Mouse (Mus musculus) intestine, postnatal 0 days (tissue): ENCODE results near the gene Tiam1. TPM values are rescaled to one million over a fixed set of nuclear protein-coding genes. Genes with fewer than 3 reads are reported as not detected.

ENCODE experiments used
- ATAC-seq: fragments of 200-750 bp; cut with Nextera tagmentation; 2 replicates; pipeline ENCODE4 v1.8.0; 2017; ENCODE audit warnings: mild to moderate bottlenecking, moderate TSS enrichment, moderate library complexity
- H3K27ac ChIP-seq: fragments of 300-500 bp; sonication (generic); 2 replicates; pipeline ENCODE4 v1.5.1; 2014; ENCODE audit warnings: mild to moderate bottlenecking, low read depth, low read length, moderate library complexity
- H3K27me3 ChIP-seq: fragments of 300-500 bp; sonication (generic); replicated peaks from 2 replicates; pipeline ENCODE4 v1.6.1; 2014; ENCODE audit warnings: low read length, mixed read lengths; ENCODE audit not compliant: control insufficient read depth, insufficient read depth
- H3K36me3 ChIP-seq: fragments of 300-500 bp; sonication (generic); 2 replicates; pipeline ENCODE4 v1.6.1; 2014; ENCODE audit warnings: mild to moderate bottlenecking, moderate library complexity; ENCODE audit not compliant: control insufficient read depth, insufficient read depth
- H3K4me1 ChIP-seq: fragments of 300-500 bp; sonication (generic); replicated peaks from 2 replicates; pipeline ENCODE4 v1.6.1; 2014; ENCODE audit warnings: antibody characterized with exemption, low read length, mixed read lengths; ENCODE audit not compliant: control insufficient read depth, insufficient read depth
- H3K4me2 ChIP-seq: fragments of 300-500 bp; sonication (generic); replicated peaks from 2 replicates; pipeline ENCODE4 v1.6.1; 2014; ENCODE audit warnings: low read depth, mild to moderate bottlenecking, moderate library complexity
- H3K4me3 ChIP-seq: fragments of 300-500 bp; sonication (generic); 2 replicates; pipeline ENCODE4 v1.5.1; 2014; ENCODE audit warnings: low read depth, low read length
- H3K9ac ChIP-seq: fragments of 300-500 bp; sonication (generic); 2 replicates; pipeline ENCODE4 v1.6.1; 2014; ENCODE audit warnings: mild to moderate bottlenecking, low read depth, low read length
- H3K9me3 ChIP-seq: fragments of 300-500 bp; sonication (generic); 2 replicates; pipeline ENCODE4 v1.6.1; 2016; ENCODE audit warnings: mixed run types; ENCODE audit not compliant: control insufficient read depth
- CTCF ChIP-seq: sonication (generic); IDR thresholded peaks from 2 replicates; pipeline ENCODE4 v1.5.1; 2016; ENCODE audit warnings: low read depth, mild to moderate bottlenecking, control low read depth, antibody characterized with exemption, moderate library complexity
- WGBS: fragments of 180-500 bp; shearing (Covaris S2); extraction: QIAGEN DNeasy Blood & Tissue Kit; methylation state at CpG from one replicate; pipeline ENCODE4 v1.1.7; 2014; 5-methylcytosine and 5-hydroxymethylcytosine counted together
- polyA plus RNA-seq: library from polyadenylated mRNA; unstranded; fragments of >200 nt; fragmentation: Nextera tagmentation; extraction: Ambion mirVana; gene quantifications from 2 replicates; pipeline ENCODE4 v1.2.1, GENCODE M21; 2015

Tiam1 gene
- polyA plus RNA-seq, 1 experiment from 2014 or later: 3.3 TPM

GRCm38 (mm10) chr16:89765919-89766318, 377.6 kb downstream of the Tiam1 start:
- Histone ChIP-seq H3K27ac (no peak overlapping the region), H3K36me3 (no peaks in the 10 kb centered on the region), H3K4me2 (no peak overlapping the region), H3K4me1 (no peaks in the 10 kb centered on the region), H3K4me3 (no peak overlapping the region), H3K9me3 (0 out of 2 replicates have a peak, but pooled peaks cover 2% of the 10 kb centered on the region), H3K9ac (no peak overlapping the region), H3K27me3 (no peaks in the 10 kb centered on the region)
- WGBS: 79% methylated on average over 11 of the region's 11 CpGs
- no peak for ATAC-seq
- no peak for TF ChIP-seq CTCF

DNA sequence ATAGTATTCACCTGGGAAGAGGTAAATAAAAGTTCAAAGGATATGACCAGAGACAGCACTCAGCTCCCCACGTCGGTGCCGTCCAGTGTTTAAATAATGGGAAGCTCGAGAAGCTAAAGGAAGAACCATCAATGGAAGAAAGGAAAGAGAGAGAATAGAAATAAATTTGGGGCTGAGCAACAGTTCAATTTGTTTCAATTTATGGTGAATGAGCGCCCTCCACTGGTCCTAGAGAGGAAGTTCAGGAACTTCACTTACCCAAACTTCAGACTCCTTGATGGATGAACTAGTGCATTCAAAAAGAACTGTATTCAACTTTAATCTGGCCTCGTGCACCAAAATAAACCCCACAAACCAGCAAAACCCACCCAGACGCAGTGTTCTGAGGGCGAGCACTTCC, 378.1 kb downstream of the Tiam1 start:
- Histone ChIP-seq H3K9ac (no peak overlapping the region), H3K9me3 (0 out of 2 replicates have a peak, but pooled peaks cover 2% of the 10 kb centered on the region), H3K4me1 (no peaks in the 10 kb centered on the region), H3K4me3 (no peak overlapping the region), H3K4me2 (no peak overlapping the region), H3K36me3 (no peaks in the 10 kb centered on the region), H3K27ac (no peak overlapping the region), H3K27me3 (no peaks in the 10 kb centered on the region)
- peak; percentile 75 for TF ChIP-seq CTCF
- WGBS: 11% methylated on average over 8 of the region's 8 CpGs
- ATAC-seq: no peak

DNA sequence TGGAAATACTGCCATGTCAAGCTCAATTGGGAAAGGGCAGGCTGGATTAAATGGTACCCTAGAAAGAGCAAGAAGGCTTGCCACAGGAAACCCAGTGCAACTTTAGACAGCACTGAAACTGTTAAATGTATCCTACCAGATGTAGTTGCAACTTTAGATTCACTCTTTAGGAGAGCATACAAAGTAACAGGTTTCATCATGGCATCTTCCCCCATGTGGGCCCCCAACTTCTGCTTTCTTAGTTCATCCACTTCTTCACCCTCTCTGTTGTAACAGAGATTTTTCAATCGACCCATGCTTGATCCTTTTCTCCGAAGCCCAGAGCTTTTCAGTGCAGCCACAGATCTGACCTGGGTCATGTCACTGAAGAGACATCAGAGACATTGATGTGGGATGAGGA, 379.8 kb downstream of the Tiam1 start:
- Histone ChIP-seq H3K36me3 (no peaks in the 10 kb centered on the region), H3K9ac (no peak overlapping the region), H3K27ac (no peak overlapping the region), H3K4me1 (no peaks in the 10 kb centered on the region), H3K4me2 (no peak overlapping the region), H3K9me3 (0 out of 2 replicates have a peak, but pooled peaks cover under 1% of the 10 kb centered on the region), H3K27me3 (no peaks in the 10 kb centered on the region), H3K4me3 (no peak overlapping the region)
- no peak for ATAC-seq
- WGBS: 79% methylated on average over 2 of the region's 2 CpGs
- no peak for TF ChIP-seq CTCF

- H3K4me3 ChIP-seq: no peak overlapping the region
- no peak for ATAC-seq
- 80% methylated on average over 10 of the region's 10 CpGs for WGBS
These were observed 381.0 kb downstream of the Tiam1 start for GRCm38 (mm10) chr16:89762523-89762922.

DNA sequence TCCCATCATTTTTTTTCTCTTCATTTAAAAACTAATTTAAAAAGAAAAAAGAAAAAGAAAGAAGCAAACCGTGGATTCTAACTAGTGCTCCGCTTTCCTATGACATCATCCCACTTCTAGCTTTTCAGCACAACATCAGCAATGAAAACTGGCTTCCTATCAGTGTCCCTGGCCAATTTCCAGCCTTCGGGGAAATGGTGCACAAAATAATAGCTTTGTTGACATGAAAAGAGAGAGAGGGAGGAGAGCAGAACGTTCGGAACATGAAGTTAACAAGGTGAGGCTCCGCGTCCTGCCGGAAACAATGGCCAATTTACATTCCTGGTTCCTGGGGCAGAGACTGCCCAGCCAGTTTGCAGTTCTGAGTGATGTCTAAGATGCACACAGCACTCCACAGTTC, 381.5 kb downstream of the Tiam1 start:
- H3K4me3 ChIP-seq: no peak overlapping the region
- H3K9ac ChIP-seq: no peak overlapping the region
- no peaks in the 10 kb centered on the region for H3K9me3 ChIP-seq
- no peak for ATAC-seq
- no peaks in the 10 kb centered on the region for H3K27me3 ChIP-seq
- 46% methylated on average over 8 of the region's 8 CpGs for WGBS
- no peak overlapping the region for H3K4me2 ChIP-seq
- H3K36me3 ChIP-seq: no peaks in the 10 kb centered on the region
- TF ChIP-seq CTCF: no peak
- no peak overlapping the region for H3K27ac ChIP-seq
- H3K4me1 ChIP-seq: no peaks in the 10 kb centered on the region

More at GRCm38 (mm10) chr16:89762523-89762922, 381.0 kb downstream of the Tiam1 start:
- TF ChIP-seq CTCF: no peak
- no peak overlapping the region for H3K27ac ChIP-seq
- H3K27me3 ChIP-seq: no peaks in the 10 kb centered on the region
- H3K9me3 ChIP-seq: no peaks in the 10 kb centered on the region
- H3K4me2 ChIP-seq: no peak overlapping the region
- H3K9ac ChIP-seq: no peak overlapping the region
- H3K4me1 ChIP-seq: no peaks in the 10 kb centered on the region
- H3K36me3 ChIP-seq: no peaks in the 10 kb centered on the region

- H3K9me3 ChIP-seq: no peaks in the 10 kb centered on the region
- no peak overlapping the region for H3K27ac ChIP-seq
- no peaks in the 10 kb centered on the region for H3K4me1 ChIP-seq
- no peak overlapping the region for H3K9ac ChIP-seq
- 65% methylated on average over 5 of the region's 5 CpGs for WGBS
- ATAC-seq: no peak
- H3K36me3 ChIP-seq: no peaks in the 10 kb centered on the region
- no peaks in the 10 kb centered on the region for H3K27me3 ChIP-seq
- H3K4me3 ChIP-seq: no peak overlapping the region
- no peak for TF ChIP-seq CTCF
- no peak overlapping the region for H3K4me2 ChIP-seq
These were observed 386.2 kb downstream of the Tiam1 start for GRCm38 (mm10) chr16:89757384-89757783.

DNA sequence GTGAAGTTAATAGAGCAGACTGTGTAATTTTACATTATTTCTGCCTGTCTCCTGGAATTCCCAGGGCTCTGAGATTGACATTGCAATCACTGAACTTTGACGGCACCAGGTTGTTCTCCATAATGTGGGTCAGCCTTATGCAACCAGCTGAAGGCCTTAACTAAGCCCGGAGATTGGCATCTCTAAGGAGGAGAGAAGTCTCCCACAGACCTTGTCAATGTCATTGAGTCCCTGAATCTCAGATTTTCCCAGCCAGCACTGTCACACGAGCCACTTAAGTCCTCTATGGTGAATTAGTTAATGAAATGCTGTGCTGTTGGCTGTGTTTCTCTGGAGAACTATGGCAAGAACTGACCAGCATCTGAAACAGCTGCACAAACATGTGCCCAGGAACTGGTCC, 388.9 kb downstream of the Tiam1 start:
- no peaks in the 10 kb centered on the region for H3K27me3 ChIP-seq
- no peak overlapping the region for H3K9ac ChIP-seq
- ATAC-seq: no peak
- no peaks in the 10 kb centered on the region for H3K9me3 ChIP-seq
- 85% methylated on average over 3 of the region's 3 CpGs for WGBS
- no peak overlapping the region for H3K27ac ChIP-seq
- no peaks in the 10 kb centered on the region for H3K36me3 ChIP-seq
- H3K4me1 ChIP-seq: no peaks in the 10 kb centered on the region
- no peak for TF ChIP-seq CTCF
- H3K4me3 ChIP-seq: no peak overlapping the region
- H3K4me2 ChIP-seq: no peak overlapping the region
